Mouse (Mus musculus) lung, postnatal 0 days (tissue): ENCODE data around the gene Elmsan1. TPM values are rescaled to one million over a fixed set of nuclear protein-coding genes. Genes with fewer than 3 reads are reported as not detected.

Source experiments
- ATAC-seq: fragments of 200-750 bp; cut with Nextera tagmentation; 2 replicates; pipeline ENCODE4 v1.8.0; 2017; ENCODE audit warnings: moderate library complexity
- DNase-seq: peaks from one replicate; pipeline ENCODE4 v3.0.0-alpha.2; 2016; ENCODE audit warnings: low spot score
- H3K27ac ChIP-seq: fragments of 300-500 bp; sonication (generic); 2 replicates; pipeline ENCODE4 v1.5.1; 2014; ENCODE audit warnings: antibody characterized with exemption, mild to moderate bottlenecking, low read length, mixed read lengths
- H3K27me3 ChIP-seq: fragments of 300-500 bp; sonication (generic); replicated peaks from 2 replicates; pipeline ENCODE4 v1.6.1; 2014; ENCODE audit warnings: low read length, mixed read lengths; ENCODE audit not compliant: insufficient read depth
- H3K36me3 ChIP-seq: fragments of 300-500 bp; sonication (generic); 2 replicates; pipeline ENCODE4 v1.6.1; 2014; ENCODE audit warnings: low read length, mixed read lengths; ENCODE audit not compliant: insufficient read depth
- H3K4me1 ChIP-seq: fragments of 300-500 bp; sonication (generic); 2 replicates; pipeline ENCODE4 v1.6.1; 2014; ENCODE audit warnings: antibody characterized with exemption, low read depth, low read length, mixed read lengths; ENCODE audit not compliant: insufficient read depth
- H3K4me2 ChIP-seq: fragments of 300-500 bp; sonication (generic); replicated peaks from 2 replicates; pipeline ENCODE4 v1.6.1; 2014; ENCODE audit warnings: low read depth, mild to moderate bottlenecking, low read length, moderate library complexity, mixed read lengths
- H3K4me3 ChIP-seq: fragments of 300-500 bp; sonication (generic); 2 replicates; pipeline ENCODE4 v1.5.1; 2014; ENCODE audit warnings: low read depth, low read length
- H3K9ac ChIP-seq: fragments of 300-500 bp; sonication (generic); replicated peaks from 2 replicates; pipeline ENCODE4 v1.6.1; 2014; ENCODE audit warnings: low read depth, mild to moderate bottlenecking
- H3K9me3 ChIP-seq: fragments of 300-500 bp; sonication (generic); 2 replicates; pipeline ENCODE4 v1.6.1; 2016; ENCODE audit warnings: low read length, mixed read lengths
- CTCF ChIP-seq: IDR thresholded peaks from 2 replicates; pipeline ENCODE4 v1.5.1; 2016; ENCODE audit warnings: antibody characterized with exemption, mild to moderate bottlenecking
- EP300 ChIP-seq: IDR thresholded peaks from 2 replicates; pipeline ENCODE4 v1.6.1; 2016; ENCODE audit warnings: antibody characterized with exemption, mild to moderate bottlenecking, control low read depth
- WGBS: fragments of 180-500 bp; shearing (Covaris S2); extraction: QIAGEN DNeasy Blood & Tissue Kit; methylation state at CpG from one replicate; pipeline ENCODE4 v1.1.7; 2014; 5-methylcytosine and 5-hydroxymethylcytosine counted together
- polyA plus RNA-seq: library from polyadenylated mRNA; unstranded; fragments of >200 nt; fragmentation: Nextera tagmentation; extraction: Ambion mirVana; gene quantifications from 2 replicates; pipeline ENCODE4 v1.2.1, GENCODE M21; 2015

The Elmsan1 gene
- polyA plus RNA-seq, 1 experiment from 2014 or later, result 6.7 TPM

DNA sequence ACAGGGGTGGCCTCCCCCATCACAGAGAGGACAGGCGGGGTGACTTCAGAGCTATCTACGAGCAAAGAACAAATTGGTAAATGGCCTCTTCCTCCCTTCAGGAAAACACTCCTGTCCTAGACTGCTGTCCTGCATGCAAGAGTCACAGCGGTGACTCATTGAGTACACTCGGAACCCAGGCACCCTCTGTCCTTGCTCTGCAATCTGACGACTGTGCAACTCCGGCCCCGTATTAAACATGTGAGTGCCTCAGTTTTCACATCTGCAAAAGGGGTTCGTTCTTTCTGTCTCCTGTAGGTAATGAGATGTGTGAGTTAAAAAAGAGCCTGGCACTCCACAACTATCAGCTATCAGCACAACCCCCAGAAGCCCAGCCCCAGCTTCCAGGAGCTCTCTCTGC, 58.2 kb downstream of the Elmsan1 start:
- Histone ChIP-seq H3K4me2 (no peak overlapping the region), H3K36me3 (peaks cover 33% of the 10 kb centered on the region), H3K27ac (no peak overlapping the region), H3K9ac (no peak overlapping the region), H3K4me3 (no peak overlapping the region), H3K9me3 (no peaks in the 10 kb centered on the region), H3K27me3 (no peaks in the 10 kb centered on the region), H3K4me1 (peaks cover 5% of the 10 kb centered on the region; the same call in 1 of the 2 replicates)
- no peak for TF ChIP-seq CTCF
- no peak for TF ChIP-seq EP300
- ATAC-seq (no peak), DNase-seq (no peak)
- WGBS, result 94% methylated on average over 8 of the region's 8 CpGs

DNA sequence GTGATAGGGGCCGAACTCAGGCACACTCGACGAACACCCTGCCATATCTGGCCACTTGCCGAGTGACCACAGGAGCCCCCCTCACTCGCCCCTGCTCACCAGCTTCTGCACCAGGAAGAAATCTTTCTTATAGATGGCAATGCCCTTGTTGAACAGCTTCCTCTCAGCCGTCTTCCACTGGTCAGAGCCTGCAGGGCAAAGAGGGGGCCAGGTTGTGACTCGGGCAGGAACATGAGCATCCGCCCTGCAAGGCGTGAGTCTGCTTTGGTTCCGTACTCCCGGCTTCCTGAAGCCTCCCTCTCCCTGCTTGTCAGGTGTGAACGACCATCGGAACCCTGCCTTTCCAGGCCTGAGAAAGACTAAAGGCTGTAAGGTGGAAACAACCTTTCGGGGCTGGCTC, 60.5 kb downstream of the Elmsan1 start:
- no peak for TF ChIP-seq EP300
- TF ChIP-seq CTCF, result no peak
- no peak overlapping the region for H3K4me2 ChIP-seq
- DNase-seq, result no peak
- no peaks in the 10 kb centered on the region for H3K9me3 ChIP-seq
- no peak for ATAC-seq
- WGBS, result 88% methylated on average over 14 of the region's 14 CpGs
- H3K36me3 ChIP-seq, result peaks cover 37% of the 10 kb centered on the region
- H3K27ac ChIP-seq, result no peak overlapping the region
- no peaks in the 10 kb centered on the region for H3K27me3 ChIP-seq
- H3K9ac ChIP-seq, result no peak overlapping the region
- no peaks in the 10 kb centered on the region for H3K4me1 ChIP-seq
- no peak overlapping the region for H3K4me3 ChIP-seq

DNA sequence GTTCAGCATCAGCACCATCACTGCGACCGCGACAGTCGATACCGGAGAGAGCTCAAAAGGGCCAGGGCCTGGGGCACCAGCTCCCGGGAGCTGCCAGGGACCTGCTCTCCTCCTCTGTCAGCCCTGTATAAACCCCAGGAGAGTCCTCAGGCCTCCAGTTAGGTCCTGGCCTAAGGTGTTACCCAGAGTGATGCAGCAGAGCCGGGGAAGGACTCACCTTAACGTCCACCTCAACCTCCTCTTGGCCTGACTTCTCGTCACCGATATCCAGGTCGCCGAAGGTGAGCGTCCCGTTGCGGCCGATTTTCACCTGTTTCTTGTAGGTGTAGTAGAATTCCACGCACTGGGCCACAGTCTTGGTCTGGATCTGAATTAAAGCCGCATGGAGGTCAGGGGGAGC, 62.5 kb downstream of the Elmsan1 start:
- Histone ChIP-seq H3K27me3 (no peaks in the 10 kb centered on the region), H3K4me3 (no peak overlapping the region), H3K36me3 (peaks cover 46% of the 10 kb centered on the region), H3K27ac (no peak overlapping the region), H3K9ac (no peak overlapping the region), H3K4me2 (no peak overlapping the region), H3K4me1 (no peaks in the 10 kb centered on the region), H3K9me3 (no peaks in the 10 kb centered on the region)
- ATAC-seq (no peak), DNase-seq (no peak)
- WGBS, result 97% methylated on average over 18 of the region's 18 CpGs
- TF ChIP-seq EP300 (no peak), CTCF (no peak)

DNA sequence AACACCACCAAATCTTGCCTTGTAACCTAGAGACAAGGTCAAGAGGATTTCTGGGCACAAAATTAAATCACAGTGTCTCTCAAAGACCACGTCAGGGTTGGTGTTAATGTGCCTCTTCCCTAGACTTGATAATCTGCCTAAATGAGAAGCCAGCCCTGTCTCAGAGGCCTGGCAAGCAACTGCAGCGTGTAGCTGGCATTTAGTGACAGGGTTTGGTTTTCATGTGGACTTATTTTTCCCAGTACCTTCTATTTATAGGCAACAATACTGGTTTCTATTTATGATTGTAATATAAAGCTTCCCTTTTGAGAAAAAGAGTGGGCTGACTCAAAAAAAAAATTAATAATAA, 63.2 kb downstream of the Elmsan1 start:
- no peak overlapping the region for H3K27ac ChIP-seq
- no peaks in the 10 kb centered on the region for H3K4me1 ChIP-seq
- H3K9ac ChIP-seq, result no peak overlapping the region
- 67% methylated on average over 2 of the region's 2 CpGs for whole genome bisulfite sequencing
- no peaks in the 10 kb centered on the region for H3K27me3 ChIP-seq
- H3K4me2 ChIP-seq, result no peak overlapping the region
- H3K4me3 ChIP-seq, result no peak overlapping the region
- ATAC-seq, result no peak
- no peak for TF ChIP-seq EP300
- no peak for TF ChIP-seq CTCF
- DNase-seq, result no peak
- H3K9me3 ChIP-seq, result no peaks in the 10 kb centered on the region
- peaks cover 43% of the 10 kb centered on the region for H3K36me3 ChIP-seq

DNA sequence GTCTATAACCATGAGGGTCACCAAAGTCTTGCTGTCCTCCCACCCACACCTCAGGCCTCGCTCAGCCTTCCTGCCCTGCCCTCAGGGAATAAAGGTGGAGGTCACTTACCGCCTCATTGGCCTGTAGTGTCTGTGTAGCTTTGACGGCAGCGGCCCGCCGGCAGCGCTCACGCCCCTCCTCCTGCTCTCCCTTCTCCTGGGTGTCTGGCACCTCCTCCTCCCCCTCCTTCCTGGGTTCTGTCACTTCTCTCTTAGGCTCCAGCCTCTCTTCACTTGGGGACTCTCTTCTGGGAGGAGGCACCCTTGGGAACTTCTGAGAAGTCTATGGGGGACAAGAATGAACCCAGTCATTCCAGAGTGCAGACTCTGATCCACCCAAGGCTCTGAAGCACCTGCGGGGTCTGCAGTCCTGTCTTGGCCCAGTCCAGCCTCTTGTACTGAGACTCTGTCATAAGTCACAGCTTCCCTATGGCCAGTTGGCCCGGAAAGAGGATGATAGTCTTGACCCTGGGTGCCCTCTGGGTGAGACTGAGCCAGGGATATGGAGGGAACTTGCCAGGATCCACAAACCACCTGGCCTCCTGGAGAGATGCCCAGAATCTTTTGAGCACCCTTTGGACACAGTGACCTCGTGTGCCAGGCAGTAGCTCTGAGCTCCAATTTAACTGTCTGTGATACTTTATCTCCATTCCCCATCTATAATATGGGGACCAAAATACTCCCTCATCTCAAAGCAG, 63.7 kb downstream of the Elmsan1 start:
- Histone ChIP-seq H3K36me3 (peaks cover 42% of the 10 kb centered on the region), H3K4me3 (no peak overlapping the region), H3K27me3 (no peaks in the 10 kb centered on the region), H3K9me3 (no peaks in the 10 kb centered on the region), H3K4me1 (no peaks in the 10 kb centered on the region), H3K27ac (no peak overlapping the region), H3K4me2 (no peak overlapping the region), H3K9ac (no peak overlapping the region)
- WGBS, result 47% methylated on average over 11 of the region's 11 CpGs
- DNase-seq (peak; percentile 47), ATAC-seq (peak; percentile 71)
- no peak for TF ChIP-seq CTCF
- no peak for TF ChIP-seq EP300

DNA sequence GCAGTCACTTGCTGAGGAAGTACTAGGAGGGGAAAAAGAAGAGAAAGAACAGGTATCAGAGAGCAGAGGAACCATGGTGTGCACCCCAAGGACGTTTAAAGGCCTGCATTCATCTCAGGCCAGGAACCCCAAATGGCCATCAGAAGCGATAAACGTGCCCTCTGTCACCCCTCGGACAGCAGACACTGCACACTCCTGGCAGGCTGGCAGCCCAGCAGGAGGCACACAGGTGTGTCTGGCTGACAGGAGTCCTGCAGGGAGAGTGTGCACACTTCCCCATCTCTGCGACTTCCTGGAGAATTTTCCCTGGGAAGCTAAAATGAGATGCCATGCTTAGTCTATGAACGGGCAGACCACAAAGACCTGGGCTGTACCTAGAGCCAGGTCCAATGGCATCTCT, 65.3 kb downstream of the Elmsan1 start:
- ATAC-seq, result no peak
- no peak overlapping the region for H3K4me2 ChIP-seq
- no peaks in the 10 kb centered on the region for H3K9me3 ChIP-seq
- WGBS, result 82% methylated on average over 6 of the region's 6 CpGs
- no peak for TF ChIP-seq CTCF
- TF ChIP-seq EP300, result no peak
- H3K27me3 ChIP-seq, result no peaks in the 10 kb centered on the region
- peaks cover 34% of the 10 kb centered on the region for H3K36me3 ChIP-seq
- H3K27ac ChIP-seq, result no peak overlapping the region
- DNase-seq, result no peak
- H3K4me3 ChIP-seq, result no peak overlapping the region
- no peaks in the 10 kb centered on the region; the same call in 1 of the 2 replicates for H3K4me1 ChIP-seq
- no peak overlapping the region for H3K9ac ChIP-seq
